Mouse (Mus musculus) lung, postnatal 0 days (tissue): ENCODE data around the gene Pdzrn3. TPM values are rescaled to one million over a fixed set of nuclear protein-coding genes. Genes with fewer than 3 reads are reported as not detected.

Experiments used
- ATAC-seq: fragments of 200-750 bp; cut with Nextera tagmentation; 2 replicates; pipeline ENCODE4 v1.8.0; 2017; ENCODE audit warnings: moderate library complexity
- DNase-seq: peaks from one replicate; pipeline ENCODE4 v3.0.0-alpha.2; 2016; ENCODE audit warnings: low spot score
- H3K27ac ChIP-seq: fragments of 300-500 bp; sonication (generic); 2 replicates; pipeline ENCODE4 v1.5.1; 2014; ENCODE audit warnings: antibody characterized with exemption, mild to moderate bottlenecking, low read length, mixed read lengths
- H3K27me3 ChIP-seq: fragments of 300-500 bp; sonication (generic); replicated peaks from 2 replicates; pipeline ENCODE4 v1.6.1; 2014; ENCODE audit warnings: low read length, mixed read lengths; ENCODE audit not compliant: insufficient read depth
- H3K36me3 ChIP-seq: fragments of 300-500 bp; sonication (generic); 2 replicates; pipeline ENCODE4 v1.6.1; 2014; ENCODE audit warnings: low read length, mixed read lengths; ENCODE audit not compliant: insufficient read depth
- H3K4me1 ChIP-seq: fragments of 300-500 bp; sonication (generic); 2 replicates; pipeline ENCODE4 v1.6.1; 2014; ENCODE audit warnings: antibody characterized with exemption, low read depth, low read length, mixed read lengths; ENCODE audit not compliant: insufficient read depth
- H3K4me2 ChIP-seq: fragments of 300-500 bp; sonication (generic); replicated peaks from 2 replicates; pipeline ENCODE4 v1.6.1; 2014; ENCODE audit warnings: low read depth, mild to moderate bottlenecking, low read length, moderate library complexity, mixed read lengths
- H3K4me3 ChIP-seq: fragments of 300-500 bp; sonication (generic); 2 replicates; pipeline ENCODE4 v1.5.1; 2014; ENCODE audit warnings: low read depth, low read length
- H3K9ac ChIP-seq: fragments of 300-500 bp; sonication (generic); replicated peaks from 2 replicates; pipeline ENCODE4 v1.6.1; 2014; ENCODE audit warnings: low read depth, mild to moderate bottlenecking
- H3K9me3 ChIP-seq: fragments of 300-500 bp; sonication (generic); 2 replicates; pipeline ENCODE4 v1.6.1; 2016; ENCODE audit warnings: low read length, mixed read lengths
- CTCF ChIP-seq: IDR thresholded peaks from 2 replicates; pipeline ENCODE4 v1.5.1; 2016; ENCODE audit warnings: antibody characterized with exemption, mild to moderate bottlenecking
- EP300 ChIP-seq: IDR thresholded peaks from 2 replicates; pipeline ENCODE4 v1.6.1; 2016; ENCODE audit warnings: antibody characterized with exemption, mild to moderate bottlenecking, control low read depth
- WGBS: fragments of 180-500 bp; shearing (Covaris S2); extraction: QIAGEN DNeasy Blood & Tissue Kit; methylation state at CpG from one replicate; pipeline ENCODE4 v1.1.7; 2014; 5-methylcytosine and 5-hydroxymethylcytosine counted together
- polyA plus RNA-seq: library from polyadenylated mRNA; unstranded; fragments of >200 nt; fragmentation: Nextera tagmentation; extraction: Ambion mirVana; gene quantifications from 2 replicates; pipeline ENCODE4 v1.2.1, GENCODE M21; 2015

Pdzrn3 gene
- polyA plus RNA-seq, 1 experiment from 2014 or later, result 7.4 TPM

DNA sequence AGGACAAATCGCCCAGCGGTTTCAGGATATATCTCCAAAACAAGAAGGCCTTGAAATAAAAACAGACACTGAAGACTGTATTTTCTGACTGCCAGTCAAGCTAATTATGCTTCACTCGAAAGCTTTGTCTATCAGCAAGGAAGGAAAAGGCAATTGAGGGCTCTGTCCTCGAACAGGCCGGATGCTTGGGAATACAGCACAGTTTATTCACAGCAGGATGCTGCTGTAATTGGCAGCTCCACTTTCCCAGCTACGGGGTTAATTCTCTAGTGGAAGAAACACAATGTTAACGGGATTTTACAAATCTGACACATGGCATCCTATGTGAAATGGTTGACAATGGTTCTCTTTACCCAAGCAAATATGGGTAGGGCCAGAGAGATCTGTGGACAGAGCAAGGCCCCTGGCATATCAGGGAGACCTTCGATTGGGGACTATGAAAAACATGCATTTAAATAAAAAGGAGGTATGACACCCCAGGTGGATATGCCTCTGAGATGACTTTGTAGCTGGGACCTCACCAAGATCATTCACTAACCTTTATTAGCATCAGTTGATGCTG, 150.3 kb downstream of the Pdzrn3 start:
- no peak overlapping the region for H3K4me2 ChIP-seq
- DNase-seq (peak; percentile 19), ATAC-seq (no peak)
- H3K36me3 ChIP-seq, result no peaks in the 10 kb centered on the region
- no peak overlapping the region for H3K9ac ChIP-seq
- H3K9me3 ChIP-seq, result no peaks in the 10 kb centered on the region
- H3K4me1 ChIP-seq, result no peaks in the 10 kb centered on the region
- TF ChIP-seq CTCF, result no peak
- TF ChIP-seq EP300, result 0 out of 2 replicates have a peak, but pooled peaks have one; percentile 18
- 58% methylated on average over 8 of the region's 8 CpGs for WGBS
- H3K27me3 ChIP-seq, result no peaks in the 10 kb centered on the region
- no peak overlapping the region for H3K27ac ChIP-seq
- no peak overlapping the region for H3K4me3 ChIP-seq

DNA sequence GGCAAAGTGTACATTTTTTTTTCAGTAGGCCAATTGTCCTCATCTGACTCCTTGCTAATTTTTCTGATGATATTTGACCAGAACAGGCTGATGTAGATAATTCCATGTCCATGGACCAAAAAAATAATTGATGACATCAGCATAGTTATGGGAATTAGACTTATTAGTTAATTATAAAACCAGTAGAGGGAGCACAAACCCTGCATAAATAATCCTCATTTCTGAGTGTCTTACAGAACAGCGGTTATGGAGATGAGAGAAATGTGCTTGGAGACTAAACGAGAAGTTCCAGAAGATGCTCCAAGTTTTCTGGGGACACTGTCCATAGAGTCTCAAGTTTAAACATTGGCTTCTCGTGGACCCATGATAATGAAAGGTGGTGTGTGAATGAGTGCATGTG, 157.4 kb downstream of the Pdzrn3 start:
- Histone ChIP-seq H3K36me3 (no peaks in the 10 kb centered on the region), H3K9me3 (no peaks in the 10 kb centered on the region), H3K4me1 (peaks cover 11% of the 10 kb centered on the region), H3K9ac (no peak overlapping the region), H3K27me3 (no peaks in the 10 kb centered on the region), H3K27ac (no peak overlapping the region), H3K4me3 (no peak overlapping the region), H3K4me2 (no peak overlapping the region)
- ATAC-seq (no peak), DNase-seq (peak; percentile 52)
- TF ChIP-seq EP300 (no peak), CTCF (peak; percentile 35)
- 56% methylated on average over 3 of the region's 3 CpGs for WGBS

DNA sequence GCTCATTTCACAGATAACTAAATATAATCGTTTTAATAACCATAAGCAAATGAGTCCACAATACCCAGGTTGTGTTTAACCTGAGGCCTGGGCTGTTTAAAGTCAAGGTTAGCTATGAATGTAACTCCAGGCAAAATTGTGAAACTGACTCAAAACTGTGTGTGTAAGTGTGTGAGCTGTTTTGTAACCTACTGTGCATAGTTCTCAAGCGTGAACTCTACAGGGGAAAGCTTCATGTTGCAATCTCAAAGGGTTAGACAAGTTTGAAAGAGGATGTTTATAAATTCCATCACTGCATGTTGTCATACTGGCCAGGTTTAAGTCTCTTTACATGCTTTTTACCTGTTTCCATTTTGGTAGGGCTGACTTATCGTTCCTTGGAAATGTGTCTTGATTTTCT, 158.7 kb downstream of the Pdzrn3 start:
- no peak overlapping the region for H3K9ac ChIP-seq
- 54% methylated on average over 3 of the region's 3 CpGs for WGBS
- DNase-seq (peak; percentile 60), ATAC-seq (peak; percentile 25; the same call in 1 of the 2 replicates)
- no peak overlapping the region for H3K27ac ChIP-seq
- peaks cover 11% of the 10 kb centered on the region for H3K4me1 ChIP-seq
- no peaks in the 10 kb centered on the region for H3K27me3 ChIP-seq
- no peak for TF ChIP-seq CTCF
- 0 out of 2 replicates have a peak, but pooled peaks have one; percentile 14 for TF ChIP-seq EP300
- H3K4me3 ChIP-seq, result no peak overlapping the region
- H3K9me3 ChIP-seq, result no peaks in the 10 kb centered on the region
- H3K4me2 ChIP-seq, result no peak overlapping the region
- no peaks in the 10 kb centered on the region for H3K36me3 ChIP-seq

DNA sequence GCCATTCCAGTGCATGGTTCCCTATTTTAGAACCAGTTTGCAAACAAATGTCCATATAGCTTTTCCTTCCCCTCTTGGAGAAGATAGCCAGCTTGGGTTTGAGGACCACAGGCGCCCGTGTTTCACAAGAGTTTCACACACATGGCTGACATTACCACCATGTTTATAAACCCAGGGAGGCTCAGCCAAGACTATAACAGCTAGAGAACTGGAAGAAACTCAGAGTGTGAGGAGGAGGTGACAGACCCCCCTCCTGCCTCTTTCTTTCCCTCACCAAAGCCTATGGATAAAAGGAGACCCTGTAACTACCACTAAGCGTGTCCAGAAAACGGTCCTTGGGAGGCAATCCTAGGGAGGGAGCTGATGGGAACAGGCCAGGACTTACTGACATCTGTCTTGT, 159.5 kb downstream of the Pdzrn3 start:
- Histone ChIP-seq H3K4me3 (no peak overlapping the region), H3K27me3 (no peaks in the 10 kb centered on the region), H3K36me3 (no peaks in the 10 kb centered on the region), H3K27ac (no peak overlapping the region), H3K9me3 (no peaks in the 10 kb centered on the region), H3K4me2 (no peak overlapping the region), H3K9ac (no peak overlapping the region), H3K4me1 (peaks cover 11% of the 10 kb centered on the region)
- TF ChIP-seq EP300 (no peak), CTCF (no peak)
- ATAC-seq (peak; percentile 10), DNase-seq (peak; percentile 18)
- WGBS, result 37% methylated on average over 4 of the region's 4 CpGs

DNA sequence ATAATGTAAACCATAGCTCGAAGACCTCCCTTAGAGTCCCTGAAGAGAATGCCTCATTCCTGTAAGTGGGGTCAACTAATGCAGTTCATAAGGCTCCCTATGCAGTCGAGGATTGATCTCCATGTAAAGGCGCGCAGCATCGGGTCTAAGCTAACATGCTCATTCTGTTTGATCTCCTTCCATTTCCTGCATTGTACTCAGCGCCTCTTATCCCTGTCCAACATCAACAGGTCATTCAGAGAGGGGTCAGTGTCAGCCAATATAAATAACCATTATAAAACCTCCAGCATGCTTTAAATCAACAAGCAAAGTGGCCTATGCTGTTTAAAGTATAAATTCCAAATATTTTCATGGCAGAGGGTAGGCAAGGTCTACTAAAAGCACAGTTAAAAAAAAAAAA, 159.9 kb downstream of the Pdzrn3 start:
- ATAC-seq (peak; percentile 15; the same call in 1 of the 2 replicates), DNase-seq (no peak)
- Histone ChIP-seq H3K27ac (no peak overlapping the region), H3K4me3 (no peak overlapping the region), H3K27me3 (no peaks in the 10 kb centered on the region), H3K9me3 (no peaks in the 10 kb centered on the region), H3K4me2 (no peak overlapping the region), H3K9ac (no peak overlapping the region), H3K4me1 (peaks cover 11% of the 10 kb centered on the region), H3K36me3 (no peaks in the 10 kb centered on the region)
- WGBS, result 14% methylated on average over 6 of the region's 6 CpGs
- TF ChIP-seq EP300 (no peak), CTCF (no peak)

DNA sequence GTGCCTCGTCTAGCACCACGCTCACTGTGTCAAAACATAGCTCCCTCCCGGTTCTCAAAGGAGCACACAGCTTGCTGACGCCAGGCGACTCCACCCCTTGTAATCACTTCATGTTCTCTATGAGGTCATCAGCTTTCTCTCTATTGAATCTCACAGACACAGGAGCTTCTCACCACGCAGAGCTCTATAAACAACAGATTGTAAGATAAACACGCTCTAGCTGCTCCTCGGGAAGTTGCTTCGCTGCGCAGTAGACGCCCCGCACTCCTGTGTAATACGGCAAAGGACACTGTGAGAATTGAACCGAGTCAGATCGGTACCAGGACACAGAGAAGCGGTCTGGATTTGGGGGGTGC, 162.3 kb downstream of the Pdzrn3 start:
- TF ChIP-seq EP300 (peak; percentile 92), CTCF (no peak)
- Histone ChIP-seq H3K27me3 (no peaks in the 10 kb centered on the region), H3K4me2 (0 out of 2 replicates have a peak overlapping the region, but pooled peaks have one; percentile 6), H3K4me3 (no peak overlapping the region), H3K27ac (no peak overlapping the region), H3K9me3 (no peaks in the 10 kb centered on the region), H3K4me1 (peaks cover 11% of the 10 kb centered on the region), H3K9ac (no peak overlapping the region), H3K36me3 (no peaks in the 10 kb centered on the region)
- peak; percentile 88 for DNase-seq
- ATAC-seq, result peak; percentile 91
- WGBS, result 26% methylated on average over 16 of the region's 16 CpGs
